Comparison of ENCODE assay signal across 8 mouse cellular contexts in the genomic region with DNA sequence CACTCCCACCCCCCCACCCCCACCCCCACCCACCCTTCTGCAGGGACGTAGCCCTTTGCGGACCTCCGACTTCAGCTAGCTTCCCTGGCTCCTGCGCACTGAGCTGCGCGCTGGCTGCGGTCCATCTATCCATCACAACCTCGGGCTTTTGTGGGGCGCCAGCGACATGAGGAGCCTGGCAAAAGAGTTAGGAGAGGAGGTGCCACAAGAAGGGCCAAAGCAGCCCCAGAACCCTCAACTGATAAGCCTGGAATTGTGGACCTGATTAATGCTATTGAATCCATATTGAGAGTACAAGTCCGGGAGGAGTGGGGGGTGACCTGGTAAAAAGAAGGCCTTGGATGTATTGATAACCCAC. TPM values are rescaled to one million over a fixed set of nuclear protein-coding genes. Genes with fewer than 3 reads are reported as not detected.
DNase-seq lines count a peak whose midpoint lies in the region; ATAC-seq and TF ChIP-seq lines count a peak whose summit lies in the region.

No protein-coding gene starts in this region.

- H3K4me2 ChIP-seq in liver, embryonic 12.5 days = peak overlapping the region; percentile 81

- H3K27ac ChIP-seq in testis, adult 2 months (ENCODE audit: control insufficient read depth, insufficient read depth, low read depth, low read length) = no peak overlapping the region; the same call in 1 of the 2 replicates
- H3K27ac ChIP-seq in liver, embryonic 12.5 days = no peak overlapping the region

- no peaks in the 10 kb centered on the region; the same call in 1 of the 2 replicates for H3K27me3 ChIP-seq in testis, adult 2 months (ENCODE audit: control insufficient read depth, insufficient read depth, low read length)
- H3K27me3 ChIP-seq in liver, embryonic 12.5 days (replicated peaks) = peaks cover 70% of the 10 kb centered on the region

- H3K36me3 ChIP-seq in testis, adult 2 months (ENCODE audit: control insufficient read depth, insufficient read depth, low read length) = no peaks in the 10 kb centered on the region
- no peaks in the 10 kb centered on the region for H3K36me3 ChIP-seq in liver, embryonic 12.5 days

- 0 out of 2 replicates have a peak overlapping the region, but pooled peaks have one; percentile 46 for H3K9ac ChIP-seq in liver, embryonic 12.5 days

- no peaks in the 10 kb centered on the region for H3K9me3 ChIP-seq in liver, embryonic 12.5 days (replicated peaks)

- peaks cover 24% of the 10 kb centered on the region for H3K4me1 ChIP-seq in testis, adult 2 months (ENCODE audit: control insufficient read depth, insufficient read depth, low read length)
- H3K4me1 ChIP-seq in liver, embryonic 12.5 days = peaks cover 33% of the 10 kb centered on the region

- WGBS in liver, embryonic 12.5 days (ENCODE audit: insufficient replicate concordance) = 7% methylated on average over 11 of the region's 11 CpGs

- DNase-seq in cerebellum, adult 9-11 months = peak; percentile 55
- DNase-seq in testis, postnatal 10 days (ENCODE audit: low spot score) = no peak
- no peak for DNase-seq in frontal cortex, postnatal 36 days (ENCODE audit: low spot score in 2 of 2)
- no peak for DNase-seq in left cerebral cortex, adult 9 months (ENCODE audit: low spot score in 2 of 2)

- no peak for TF ChIP-seq POLR2A in testis, adult 2 months (IDR thresholded peaks at IDR 0.05; ENCODE audit: control insufficient read depth, low read depth, low read length)

- ATAC-seq in cerebellum, adult (ENCODE audit: insufficient number of reproducible peaks, low FRiP score, low TSS enrichment) = no peak
- ATAC-seq in liver, embryonic 12.5 days = no peak
- ATAC-seq in megakaryocyte-erythroid progenitor cell, adult 5-6 weeks (replicated peaks; ENCODE audit: low FRiP score, low TSS enrichment, poor library complexity, severe bottlenecking) = no peak

- H3K4me3 ChIP-seq in testis, adult 2 months (ENCODE audit: control insufficient read depth, low read depth, low read length) = peak overlapping the region; percentile 71
- peak overlapping the region; percentile 58 for H3K4me3 ChIP-seq in liver, embryonic 12.5 days

- TF ChIP-seq CTCF in testis, adult 2 months (IDR thresholded peaks at IDR 0.05; ENCODE audit: control insufficient read depth, insufficient read depth, insufficient replicate concordance, low read depth, low read length) = no peak

RNA-seq across cellular contexts. Expression of a gene that starts 0.3 kb away (rescaled TPM):
- 51.9 and 52.5 TPM in 2 replicates for polyA plus RNA-seq in testis, adult 2 months (2012; rRNA removed)
- 0.42 and 0.56 TPM in 2 replicates for polyA plus RNA-seq in liver, embryonic 12.5 days (2016; fragmentation: Nextera tagmentation; extraction: Ambion mirVana)
- not detected in 2 replicates for total RNA-seq in megakaryocyte-erythroid progenitor cell, adult 5-6 weeks (2014; fragmentation: Nextera tagmentation)
- not detected in 2 replicates for total RNA-seq in megakaryocyte-erythroid progenitor cell, adult 5-6 weeks (2017)

RNA-seq across cellular contexts. Expression of a gene that starts 3.1 kb away (rescaled TPM):
- 54.7 and 55.3 TPM in 2 replicates for polyA plus RNA-seq in testis, adult 2 months (2012; rRNA removed)
- polyA plus RNA-seq in liver, embryonic 12.5 days (2016; fragmentation: Nextera tagmentation; extraction: Ambion mirVana) = 5.4 and 8.6 TPM in 2 replicates
- 1.5 and 4.5 TPM in 2 replicates for total RNA-seq in megakaryocyte-erythroid progenitor cell, adult 5-6 weeks (2014; fragmentation: Nextera tagmentation)
- 8.6 and 10.8 TPM in 2 replicates for total RNA-seq in megakaryocyte-erythroid progenitor cell, adult 5-6 weeks (2017)

RNA-seq across cellular contexts. Expression of a gene that starts 37.8 kb away (rescaled TPM):
- 29.5 and 30.4 TPM in 2 replicates for polyA plus RNA-seq in testis, adult 2 months (2012; rRNA removed)
- 38.0 and 38.4 TPM in 2 replicates for polyA plus RNA-seq in liver, embryonic 12.5 days (2016; fragmentation: Nextera tagmentation; extraction: Ambion mirVana)
- 36.2 and 42.0 TPM in 2 replicates for total RNA-seq in megakaryocyte-erythroid progenitor cell, adult 5-6 weeks (2014; fragmentation: Nextera tagmentation)
- total RNA-seq in megakaryocyte-erythroid progenitor cell, adult 5-6 weeks (2017) = 19.7 and 20.7 TPM in 2 replicates

Comparison
In these comparisons a context has a peak if more than half of its experiments do, and no peak if none do; other contexts are left out.
1. RNA of a gene that starts 0.3 kb away (polyA plus RNA-seq): 51.9 to 52.5 TPM in testis, adult 2 months; 0.42 to 0.56 TPM in liver, embryonic 12.5 days; every median in the first group is over 10 times any median in the second.